Mouse (Mus musculus) c-Kit-positive CD71-negative TER-119-negative erythroid progenitor cells, embryonic 14.5 days (primary cell): ENCODE measurements around the gene Olfr904.
"Not testable (repeated sequence)": the region's sequence is repeated elsewhere in the genome, so short reads cannot be mapped to it uniquely, and the experiment has no call there.

Experiments used
- DNase-seq: peaks from one replicate; pipeline ENCODE4 v3.0.0-alpha.2; 2013; ENCODE audit warnings: low read depth

The Olfr904 gene

GRCm38 (mm10) chr9:38462844-38463243 is at the start of gene Olfr904:
Olfr904 (plus strand) TSS chr9:38463144.
- no peak for DNase-seq

GRCm38 (mm10) chr9:38413502-38413901 is 49.4 kb upstream of the Olfr904 start:
- DNase-seq = not testable (repeated sequence)

- DNase-seq = no peak
Observed at GRCm38 (mm10) chr9:38423801-38424200, 39.1 kb upstream of the Olfr904 start.

- DNase-seq = no peak
Observed at GRCm38 (mm10) chr9:38427026-38427425, 35.9 kb upstream of the Olfr904 start.

- DNase-seq = no peak
Observed at GRCm38 (mm10) chr9:38429155-38429554, 33.8 kb upstream of the Olfr904 start, which contains the start of gene Olfr901. Olfr901 (plus strand) TSS chr9:38429455.

- DNase-seq = no peak
Observed at GRCm38 (mm10) chr9:38447352-38447751, 15.6 kb upstream of the Olfr904 start, which contains the start of gene Olfr902. Olfr902 (plus strand) TSS chr9:38447652.

GRCm38 (mm10) chr9:38470807-38471206 is 7.9 kb downstream of the Olfr904 start, which contains the start of gene Olfr905:
Olfr905 (plus strand) TSS chr9:38471107.
- DNase-seq = no peak

GRCm38 (mm10) chr9:38486785-38487184 is 23.8 kb downstream of the Olfr904 start, which contains the start of gene Olfr906:
Olfr906 (plus strand) TSS chr9:38487085.
- no peak for DNase-seq

- no peak for DNase-seq
Observed at GRCm38 (mm10) chr9:38495501-38495900, 32.6 kb downstream of the Olfr904 start, which contains the start of gene Olfr907. Olfr907 (plus strand) TSS chr9:38495801.

GRCm38 (mm10) chr9:38512353-38512752 is 49.4 kb downstream of the Olfr904 start:
- DNase-seq = no peak
